Mouse (Mus musculus) heart, embryonic 14.5 days (tissue): Measurements from ENCODE around the gene Nfe2l1. TPM values are rescaled to one million over a fixed set of nuclear protein-coding genes. Genes with fewer than 3 reads are reported as not detected.

ENCODE experiments used
- ATAC-seq: fragments of 200-750 bp; cut with Nextera tagmentation; 2 replicates; pipeline ENCODE4 v1.8.0; 2017; ENCODE audit warnings: low read depth, moderate TSS enrichment; ENCODE audit not compliant: insufficient number of reproducible peaks, insufficient read depth, low FRiP score
- H3K27ac ChIP-seq, 2 experiments: fragments of 200-500 bp in 1 of 2; fragments of 300-500 bp in 1 of 2; sonication (generic) in 1 of 2; replicated peaks in 1 of 2; 2 replicates each; pipeline ENCODE4 v1.5.1; 2012 to 2014; ENCODE audit warnings: low read depth in 2 of 2, low read length in 2 of 2, control low read depth in 1 of 2, mild to moderate bottlenecking in 1 of 2, mixed read lengths in 1 of 2; ENCODE audit not compliant: control insufficient read depth in 1 of 2, insufficient read depth in 1 of 2
- H3K27me3 ChIP-seq: fragments of 300-500 bp; sonication (generic); 2 replicates; pipeline ENCODE4 v1.6.1; 2014; ENCODE audit warnings: mild to moderate bottlenecking, low read length, control low read depth; ENCODE audit not compliant: control insufficient read depth, insufficient read depth
- H3K36me3 ChIP-seq: fragments of 300-500 bp; sonication (generic); 2 replicates; pipeline ENCODE4 v1.6.1; 2014; ENCODE audit warnings: mild to moderate bottlenecking, control low read depth, low read length, mixed read lengths; ENCODE audit not compliant: control insufficient read depth, insufficient read depth
- H3K4me1 ChIP-seq, 2 experiments: fragments of 200-500 bp in 1 of 2; fragments of 300-500 bp in 1 of 2; sonication (generic) in 1 of 2; 2 replicates each; pipeline ENCODE4 v1.6.1; 2012 to 2014; ENCODE audit warnings: low read length in 2 of 2, control low read depth in 1 of 2, mixed read lengths in 1 of 2; ENCODE audit not compliant: control insufficient read depth in 2 of 2, insufficient read depth in 2 of 2
- H3K4me2 ChIP-seq: fragments of 300-500 bp; sonication (generic); 2 replicates; pipeline ENCODE4 v1.6.1; 2014; ENCODE audit warnings: mild to moderate bottlenecking, low read length
- H3K4me3 ChIP-seq, 2 experiments: fragments of 200-500 bp in 1 of 2; fragments of 300-500 bp in 1 of 2; sonication (generic) in 1 of 2; 2 replicates each; pipeline ENCODE4 v1.5.1; 2012 to 2014; ENCODE audit warnings: low read length in 2 of 2, mild to moderate bottlenecking in 2 of 2, control low read depth in 1 of 2, low read depth in 1 of 2, moderate library complexity in 1 of 2; ENCODE audit not compliant: control insufficient read depth in 1 of 2, insufficient read depth in 1 of 2
- H3K9ac ChIP-seq: fragments of 300-500 bp; sonication (generic); 2 replicates; pipeline ENCODE4 v1.6.1; 2014; ENCODE audit warnings: mild to moderate bottlenecking, low read length
- H3K9me3 ChIP-seq: fragments of 300-500 bp; sonication (generic); 2 replicates; pipeline ENCODE4 v1.6.1; 2016; ENCODE audit warnings: low read length, control low read depth; ENCODE audit not compliant: control insufficient read depth
- WGBS: fragments of 180-500 bp; shearing (Covaris S2); extraction: QIAGEN DNeasy Blood & Tissue Kit; methylation state at CpG from one replicate; pipeline ENCODE4 v1.1.7; 2014; 5-methylcytosine and 5-hydroxymethylcytosine counted together
- polyA plus RNA-seq: library from polyadenylated mRNA; unstranded; fragments of >200 nt; fragmentation: Nextera tagmentation; extraction: Ambion mirVana; gene quantifications from 2 replicates; pipeline ENCODE4 v1.2.1, GENCODE M21; 2014

Nfe2l1 gene
- polyA plus RNA-seq, 1 experiment from 2014 or later, result 55.1 TPM

- no peak overlapping the region for H3K9ac ChIP-seq
- 88% methylated on average over 3 of the region's 3 CpGs for WGBS
- peaks cover 6 to 14% of the 10 kb centered on the region in 2 experiments for H3K4me1 ChIP-seq
- H3K27me3 ChIP-seq, result no peaks in the 10 kb centered on the region
- H3K4me3 ChIP-seq, result no peak overlapping the region
- H3K9me3 ChIP-seq, result no peaks in the 10 kb centered on the region
- ATAC-seq, result no peak
- H3K4me2 ChIP-seq, result no peak overlapping the region
- H3K27ac ChIP-seq, result no peak overlapping the region
- peaks cover 5% of the 10 kb centered on the region for H3K36me3 ChIP-seq
These were observed 2.8 kb upstream of the Nfe2l1 start for GRCm38 (mm10) chr11:96832541-96832940.

GRCm38 (mm10) chr11:96831516-96831915 lies 1.7 kb upstream of the Nfe2l1 start:
- no peak overlapping the region for H3K27ac ChIP-seq
- peaks cover 14% of the 10 kb centered on the region for H3K36me3 ChIP-seq
- no peak for ATAC-seq
- H3K9ac ChIP-seq, result no peak overlapping the region
- H3K27me3 ChIP-seq, result no peaks in the 10 kb centered on the region
- WGBS, result 73% methylated on average over 4 of the region's 4 CpGs
- H3K9me3 ChIP-seq, result no peaks in the 10 kb centered on the region
- peaks cover 14 to 25% of the 10 kb centered on the region in 2 experiments for H3K4me1 ChIP-seq
- H3K4me3 ChIP-seq, result no peak overlapping the region
- H3K4me2 ChIP-seq, result no peak overlapping the region

- WGBS, result 15% methylated on average over 13 of the region's 13 CpGs
- H3K9ac ChIP-seq, result peak overlapping the region; percentile 79
These were observed 910 bp upstream of the Nfe2l1 start for GRCm38 (mm10) chr11:96830539-96831216.

GRCm38 (mm10) chr11:96829403-96829812 lies 360 bp downstream of the Nfe2l1 start:
- H3K9me3 ChIP-seq, result no peaks in the 10 kb centered on the region
- H3K4me2 ChIP-seq, result peak overlapping the region; percentile 98
- ATAC-seq, result peak; percentile 82
- no peaks in the 10 kb centered on the region for H3K27me3 ChIP-seq
- peak overlapping the region; percentile 67 to 79 for H3K4me3 ChIP-seq
- H3K9ac ChIP-seq, result peak overlapping the region; percentile 92
- H3K36me3 ChIP-seq, result peaks cover 20% of the 10 kb centered on the region
- 1% methylated on average over 33 of the region's 33 CpGs for WGBS
- H3K4me1 ChIP-seq, result peaks cover 32 to 46% of the 10 kb centered on the region in 2 experiments
- H3K27ac ChIP-seq, result peak overlapping the region; percentile 99

More at GRCm38 (mm10) chr11:96830539-96831216, 910 bp upstream of the Nfe2l1 start:
- Histone ChIP-seq H3K27me3 (no peaks in the 10 kb centered on the region), H3K9me3 (no peaks in the 10 kb centered on the region), H3K4me3 (peak overlapping the region; percentile 67 to 83), H3K4me2 (peak overlapping the region; percentile 76), H3K36me3 (peaks cover 19% of the 10 kb centered on the region), H3K27ac (peak overlapping the region; percentile 97 to 99), H3K4me1 (peaks cover 20 to 33% of the 10 kb centered on the region in 2 experiments)
- no peak for ATAC-seq

- Histone ChIP-seq H3K9ac (peak overlapping the region; percentile 92), H3K9me3 (no peaks in the 10 kb centered on the region), H3K27me3 (no peaks in the 10 kb centered on the region), H3K4me3 (peak overlapping the region; percentile 67 to 79), H3K4me2 (peak overlapping the region; percentile 98), H3K27ac (peak overlapping the region; percentile 99), H3K36me3 (peaks cover 20% of the 10 kb centered on the region), H3K4me1 (peaks cover 35 to 48% of the 10 kb centered on the region in 2 experiments)
- ATAC-seq, result no peak
- WGBS, result 4% methylated on average over 10 of the region's 10 CpGs
These were observed 887 bp downstream of the Nfe2l1 start for GRCm38 (mm10) chr11:96828881-96829280.

GRCm38 (mm10) chr11:96827917-96828316 lies 1.9 kb downstream of the Nfe2l1 start:
- 29% methylated on average over 9 of the region's 9 CpGs for WGBS
- H3K4me1 ChIP-seq, result peaks cover 39 to 57% of the 10 kb centered on the region in 2 experiments

GRCm38 (mm10) chr11:96827062-96827581 lies 2.6 kb downstream of the Nfe2l1 start:
- Histone ChIP-seq H3K9me3 (no peaks in the 10 kb centered on the region), H3K4me2 (peak overlapping the region; percentile 98), H3K27ac (peak overlapping the region; percentile 55 to 99), H3K27me3 (no peaks in the 10 kb centered on the region), H3K4me1 (peaks cover 40 to 65% of the 10 kb centered on the region in 2 experiments), H3K36me3 (peaks cover 28% of the 10 kb centered on the region), H3K9ac (peak overlapping the region; percentile 92), H3K4me3 (peak overlapping the region; percentile 34 to 67)
- ATAC-seq, result no peak
- 53% methylated on average over 12 of the region's 12 CpGs for WGBS

More at GRCm38 (mm10) chr11:96827917-96828316, 1.9 kb downstream of the Nfe2l1 start:
- peak overlapping the region; percentile 34 to 67 for H3K4me3 ChIP-seq
- H3K9me3 ChIP-seq, result no peaks in the 10 kb centered on the region
- H3K4me2 ChIP-seq, result peak overlapping the region; percentile 98
- peaks cover 20% of the 10 kb centered on the region for H3K36me3 ChIP-seq
- no peak for ATAC-seq
- H3K9ac ChIP-seq, result peak overlapping the region; percentile 92
- H3K27me3 ChIP-seq, result no peaks in the 10 kb centered on the region
- peak overlapping the region; percentile 55 to 99 for H3K27ac ChIP-seq
